Mouse (Mus musculus): ENCODE results near the gene Pik3r6. TPM values are rescaled to one million over a fixed set of nuclear protein-coding genes. Genes with fewer than 3 reads are reported as not detected.
A peak's percentile ranks its signal among the peaks of the same experiment; 100 is the strongest.

Gene Pik3r6
- polyA plus RNA-seq, 1 experiment from 2014 or later: 1.8 TPM

GRCm38 (mm10) chr11:68550358-68550757, 47.5 kb downstream of the Pik3r6 start:
- DNase-seq (ENCODE audit: low spot score) (no peak), ATAC-seq (ENCODE audit: low FRiP score, low TSS enrichment) (no peak)
- no peaks in the 10 kb centered on the region for H3K4me1 ChIP-seq (replicated peaks; ENCODE audit: control insufficient read depth, insufficient read depth)
- no peak overlapping the region for H3K4me3 ChIP-seq (ENCODE audit: low read depth, low read length)
- H3K27ac ChIP-seq (replicated peaks): no peak overlapping the region
- no peaks in the 10 kb centered on the region for H3K9me3 ChIP-seq (ENCODE audit: control insufficient read depth, low read length)
- no peak overlapping the region for H3K9ac ChIP-seq (ENCODE audit: low read length)
- no peaks in the 10 kb centered on the region for H3K27me3 ChIP-seq (ENCODE audit: control insufficient read depth, insufficient read depth, low read length)
- no peak overlapping the region for H3K4me2 ChIP-seq (replicated peaks; ENCODE audit: low read depth)
- no peaks in the 10 kb centered on the region for H3K36me3 ChIP-seq (ENCODE audit: control insufficient read depth, insufficient read depth, low read length)
- no peak for TF ChIP-seq EP300 (optimal IDR thresholded peaks at IDR 0.05)
- no peak for TF ChIP-seq CTCF (IDR thresholded peaks at IDR 0.05; ENCODE audit: low read depth)
- 44% methylated on average over 4 of the region's 4 CpGs for WGBS

GRCm38 (mm10) chr11:68553981-68554471, 51.2 kb downstream of the Pik3r6 start:
- no peaks in the 10 kb centered on the region for H3K36me3 ChIP-seq (ENCODE audit: control insufficient read depth, insufficient read depth, low read length)
- 22% methylated on average over 8 of the region's 8 CpGs for WGBS
- H3K4me3 ChIP-seq (ENCODE audit: low read depth, low read length): no peak overlapping the region
- TF ChIP-seq CTCF (IDR thresholded peaks at IDR 0.05; ENCODE audit: low read depth): peak; percentile 72
- TF ChIP-seq EP300 (optimal IDR thresholded peaks at IDR 0.05): no peak
- DNase-seq (ENCODE audit: low spot score) (peak; percentile 68), ATAC-seq (ENCODE audit: low FRiP score, low TSS enrichment) (peak; percentile 65)
- no peak overlapping the region for H3K9ac ChIP-seq (ENCODE audit: low read length)
- no peaks in the 10 kb centered on the region for H3K27me3 ChIP-seq (ENCODE audit: control insufficient read depth, insufficient read depth, low read length)
- no peak overlapping the region for H3K4me2 ChIP-seq (replicated peaks; ENCODE audit: low read depth)
- 0 out of 2 replicates have a peak overlapping the region, but pooled peaks have one; percentile 35 for H3K27ac ChIP-seq (replicated peaks)
- H3K9me3 ChIP-seq (ENCODE audit: control insufficient read depth, low read length): no peaks in the 10 kb centered on the region
- H3K4me1 ChIP-seq (replicated peaks; ENCODE audit: control insufficient read depth, insufficient read depth): no peaks in the 10 kb centered on the region

- peak; percentile 96 for DNase-seq (ENCODE audit: low spot score)
- peak; percentile 93 for ATAC-seq (ENCODE audit: low FRiP score, low TSS enrichment)
- no peak for TF ChIP-seq EP300 (optimal IDR thresholded peaks at IDR 0.05)
- peak; percentile 84 for TF ChIP-seq CTCF (IDR thresholded peaks at IDR 0.05; ENCODE audit: low read depth)
- no peaks in the 10 kb centered on the region for H3K27me3 ChIP-seq (ENCODE audit: control insufficient read depth, insufficient read depth, low read length)
- WGBS: 8% methylated on average over 37 of the region's 37 CpGs
- peak within 1 kb of the TSS; percentile 36 for H3K4me3 ChIP-seq (ENCODE audit: low read depth, low read length)
- H3K27ac ChIP-seq (replicated peaks): peak within 1 kb of the TSS; percentile 45
- H3K36me3 ChIP-seq (ENCODE audit: control insufficient read depth, insufficient read depth, low read length): no peaks in the 10 kb centered on the region
- H3K4me1 ChIP-seq (replicated peaks; ENCODE audit: control insufficient read depth, insufficient read depth): no peaks in the 10 kb centered on the region
- H3K4me2 ChIP-seq (replicated peaks; ENCODE audit: low read depth): peak within 1 kb of the TSS; percentile 57
- H3K9ac ChIP-seq (ENCODE audit: low read length): peak within 1 kb of the TSS; percentile 31
- no peaks in the 10 kb centered on the region for H3K9me3 ChIP-seq (ENCODE audit: control insufficient read depth, low read length)
These were observed 53.2 kb downstream of the Pik3r6 start, which contains the start of gene Mfsd6l for GRCm38 (mm10) chr11:68555918-68556584. Mfsd6l (plus strand) TSS chr11:68556186.

DNA sequence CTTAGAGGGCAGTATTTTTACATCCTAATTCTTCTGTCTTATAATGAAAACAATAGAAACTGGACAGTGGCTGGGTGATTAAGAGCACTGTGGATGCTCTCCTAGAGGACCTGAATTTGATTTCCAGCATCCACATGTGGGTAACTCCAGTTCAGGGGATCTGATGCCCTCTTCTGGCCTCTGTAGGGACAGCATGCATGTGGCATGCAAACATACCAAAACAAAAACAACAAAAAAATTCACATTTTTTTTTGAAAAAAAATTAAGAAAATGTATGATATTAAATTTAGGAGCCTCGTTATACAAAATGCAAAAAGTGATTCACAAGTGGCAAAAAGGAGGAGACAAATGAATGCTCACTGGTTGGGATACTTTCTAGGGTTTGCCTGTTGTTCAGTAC, 56.7 kb downstream of the Pik3r6 start:
- Histone ChIP-seq H3K9me3 (ENCODE audit: control insufficient read depth, low read length) (no peaks in the 10 kb centered on the region), H3K36me3 (ENCODE audit: control insufficient read depth, insufficient read depth, low read length) (no peaks in the 10 kb centered on the region), H3K4me3 (ENCODE audit: low read depth, low read length) (no peak overlapping the region), H3K27me3 (ENCODE audit: control insufficient read depth, insufficient read depth, low read length) (no peaks in the 10 kb centered on the region), H3K4me1 (replicated peaks; ENCODE audit: control insufficient read depth, insufficient read depth) (no peaks in the 10 kb centered on the region), H3K27ac (replicated peaks) (no peak overlapping the region), H3K4me2 (replicated peaks; ENCODE audit: low read depth) (no peak overlapping the region), H3K9ac (ENCODE audit: low read length) (no peak overlapping the region)
- DNase-seq (ENCODE audit: low spot score) (no peak), ATAC-seq (ENCODE audit: low FRiP score, low TSS enrichment) (no peak)
- WGBS: 71% methylated on average over 1 of the region's 1 CpGs
- TF ChIP-seq CTCF (IDR thresholded peaks at IDR 0.05; ENCODE audit: low read depth) (peak; percentile 64), EP300 (optimal IDR thresholded peaks at IDR 0.05) (no peak)

DNA sequence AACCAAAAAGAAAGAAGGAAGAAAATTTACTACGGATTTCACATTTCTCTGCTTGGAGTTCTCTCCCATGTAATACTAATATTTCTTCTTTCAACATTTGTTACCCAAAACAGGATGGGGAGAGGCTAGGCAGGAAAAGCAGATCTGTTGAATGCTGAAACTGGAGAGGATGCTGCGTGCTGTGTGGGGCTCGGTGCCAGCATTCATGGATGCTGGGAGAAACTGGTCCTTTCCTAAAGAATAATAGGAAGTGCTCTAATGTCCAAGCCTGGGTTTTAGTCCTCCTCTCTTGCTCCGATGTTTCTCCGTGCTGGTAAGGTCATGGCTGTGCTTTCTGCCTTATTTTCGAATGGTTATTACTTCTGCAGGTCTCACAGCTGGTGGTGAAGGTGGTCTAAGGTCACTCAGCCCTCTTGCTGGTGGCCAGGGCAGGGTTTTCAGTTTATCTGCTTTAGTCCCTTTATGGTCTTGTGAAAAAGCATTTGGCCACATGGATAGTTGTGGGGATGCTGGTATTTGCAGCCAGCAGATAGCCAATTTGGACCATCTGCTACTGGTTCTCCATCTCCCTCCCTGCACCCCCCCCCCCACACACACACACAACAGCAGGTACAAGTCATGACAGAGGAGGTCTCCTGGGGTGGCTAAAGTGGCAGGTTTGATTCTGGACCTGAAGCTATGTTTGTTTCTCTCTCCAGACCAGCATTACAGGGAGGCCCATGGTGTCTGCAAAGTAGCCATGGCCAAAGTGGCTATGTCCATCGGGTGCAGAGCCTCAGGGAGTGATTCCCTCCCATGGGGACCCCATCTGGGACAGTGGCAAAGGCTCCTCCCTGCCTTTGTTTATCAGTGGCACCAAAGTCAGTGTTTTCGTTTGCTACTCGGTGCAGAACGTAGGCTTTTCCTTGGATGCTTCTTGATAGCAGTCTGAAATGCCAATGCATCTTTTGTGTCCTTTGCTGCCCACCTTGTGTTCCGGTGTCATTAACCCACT, 59.4 kb downstream of the Pik3r6 start:
- ATAC-seq (ENCODE audit: low FRiP score, low TSS enrichment) (no peak), DNase-seq (ENCODE audit: low spot score) (no peak)
- Histone ChIP-seq H3K4me3 (ENCODE audit: low read depth, low read length) (no peak overlapping the region), H3K27ac (replicated peaks) (no peak overlapping the region), H3K4me1 (replicated peaks; ENCODE audit: control insufficient read depth, insufficient read depth) (no peaks in the 10 kb centered on the region), H3K4me2 (replicated peaks; ENCODE audit: low read depth) (no peak overlapping the region), H3K27me3 (ENCODE audit: control insufficient read depth, insufficient read depth, low read length) (no peaks in the 10 kb centered on the region), H3K9me3 (ENCODE audit: control insufficient read depth, low read length) (no peaks in the 10 kb centered on the region), H3K9ac (ENCODE audit: low read length) (no peak overlapping the region), H3K36me3 (ENCODE audit: control insufficient read depth, insufficient read depth, low read length) (no peaks in the 10 kb centered on the region)
- TF ChIP-seq EP300 (optimal IDR thresholded peaks at IDR 0.05): no peak
- 76% methylated on average over 11 of the region's 11 CpGs for WGBS
